Mouse (Mus musculus) telencephalon, adult 2 months (tissue): ENCODE measurements around the gene Fam129a.
"Not testable (repeated sequence)": the region's sequence is repeated elsewhere in the genome, so short reads cannot be mapped to it uniquely, and the experiment has no call there.

ENCODE experiments used
- DNase-seq: peaks from one replicate; pipeline ENCODE4 v3.0.0-alpha.2; 2011; ENCODE audit warnings: low read depth, low spot score

Fam129a gene

DNA sequence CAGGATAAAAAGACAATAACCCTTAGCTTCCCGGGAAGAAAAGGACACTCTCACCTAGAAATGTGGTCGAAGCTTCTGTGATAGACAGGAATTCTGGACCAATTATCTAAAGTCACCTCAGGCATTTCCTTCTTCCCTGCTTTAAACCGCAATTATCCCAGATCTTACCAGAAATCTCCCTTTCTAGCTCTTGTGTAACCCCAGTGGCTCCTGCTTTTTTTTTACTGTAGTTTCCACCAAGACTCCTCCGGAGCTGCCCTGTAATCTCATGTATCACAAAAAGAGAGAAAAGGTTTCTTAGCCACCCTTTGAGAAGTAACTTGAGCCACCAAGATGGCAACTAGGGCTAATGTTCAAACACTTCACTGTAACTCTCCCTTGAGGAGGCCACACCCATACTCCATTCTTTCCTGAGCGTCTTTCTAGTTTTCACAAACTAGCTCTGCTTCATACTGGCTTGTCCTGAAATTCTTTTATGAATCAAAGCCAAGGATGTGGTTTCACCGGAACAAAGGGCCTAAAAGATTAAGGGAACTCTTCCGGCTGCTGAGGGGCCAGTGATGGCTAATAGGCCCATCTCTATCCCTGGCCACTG lies 93.9 kb downstream of the Fam129a start:
- DNase-seq = no peak

GRCm38 (mm10) chr1:151667351-151668074 lies 96.5 kb downstream of the Fam129a start:
- DNase-seq = no peak

GRCm38 (mm10) chr1:151670006-151670591 lies 99.1 kb downstream of the Fam129a start:
- no peak for DNase-seq

- no peak for DNase-seq
Observed at GRCm38 (mm10) chr1:151675684-151676083, 104.7 kb downstream of the Fam129a start.

DNA sequence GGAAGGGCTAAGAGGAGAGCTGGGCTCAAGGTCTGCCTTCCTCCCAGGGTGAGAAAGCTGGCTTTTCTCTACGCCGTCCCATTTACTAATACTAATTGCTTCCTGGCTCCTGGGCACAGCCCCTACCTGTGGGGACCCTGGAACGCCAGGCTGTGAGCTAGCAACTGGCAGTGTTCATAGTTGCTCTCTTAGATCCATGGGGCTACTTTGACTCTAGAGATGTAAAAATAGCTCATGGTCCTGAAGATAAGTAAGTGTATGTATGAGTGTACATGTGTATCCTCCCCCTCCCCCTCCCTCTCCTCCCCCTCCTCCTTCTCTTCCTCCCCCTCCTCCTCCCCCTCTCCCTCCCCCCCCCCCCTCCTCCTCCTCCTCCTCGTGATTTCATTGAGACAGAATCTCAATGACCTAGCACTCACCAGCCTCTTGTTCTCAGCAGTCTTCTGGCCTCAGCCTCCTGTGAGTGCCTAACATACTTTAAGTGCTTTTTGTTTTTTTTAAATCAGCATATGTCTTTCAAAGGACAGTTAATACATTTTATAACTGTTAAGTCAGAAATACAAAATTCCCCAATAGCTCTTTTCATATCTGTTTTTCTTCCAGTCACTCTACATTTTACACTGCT lies 106.3 kb downstream of the Fam129a start:
- no peak for DNase-seq

DNA sequence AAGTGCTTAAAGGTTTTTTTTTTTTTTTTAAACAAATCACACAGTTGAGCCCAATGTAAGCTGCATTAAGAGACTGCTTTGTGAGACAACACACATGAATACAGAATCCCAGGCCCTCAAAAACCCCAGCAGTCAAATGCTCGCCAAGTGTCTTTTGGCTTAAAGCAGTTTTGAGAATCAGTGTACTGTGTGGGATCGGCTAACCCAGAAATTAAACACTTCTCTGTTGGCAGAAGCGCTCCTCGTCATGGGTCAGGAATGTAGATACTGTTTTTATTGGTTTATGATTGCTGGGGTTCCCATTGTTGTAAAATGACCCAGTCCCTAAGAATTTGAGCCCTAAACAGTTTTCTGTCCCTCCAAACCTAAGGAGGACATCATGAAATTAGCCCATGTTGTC lies 107.0 kb downstream of the Fam129a start:
- no peak for DNase-seq

- DNase-seq = no peak
Observed at GRCm38 (mm10) chr1:151679153-151679552, 108.2 kb downstream of the Fam129a start.

DNA sequence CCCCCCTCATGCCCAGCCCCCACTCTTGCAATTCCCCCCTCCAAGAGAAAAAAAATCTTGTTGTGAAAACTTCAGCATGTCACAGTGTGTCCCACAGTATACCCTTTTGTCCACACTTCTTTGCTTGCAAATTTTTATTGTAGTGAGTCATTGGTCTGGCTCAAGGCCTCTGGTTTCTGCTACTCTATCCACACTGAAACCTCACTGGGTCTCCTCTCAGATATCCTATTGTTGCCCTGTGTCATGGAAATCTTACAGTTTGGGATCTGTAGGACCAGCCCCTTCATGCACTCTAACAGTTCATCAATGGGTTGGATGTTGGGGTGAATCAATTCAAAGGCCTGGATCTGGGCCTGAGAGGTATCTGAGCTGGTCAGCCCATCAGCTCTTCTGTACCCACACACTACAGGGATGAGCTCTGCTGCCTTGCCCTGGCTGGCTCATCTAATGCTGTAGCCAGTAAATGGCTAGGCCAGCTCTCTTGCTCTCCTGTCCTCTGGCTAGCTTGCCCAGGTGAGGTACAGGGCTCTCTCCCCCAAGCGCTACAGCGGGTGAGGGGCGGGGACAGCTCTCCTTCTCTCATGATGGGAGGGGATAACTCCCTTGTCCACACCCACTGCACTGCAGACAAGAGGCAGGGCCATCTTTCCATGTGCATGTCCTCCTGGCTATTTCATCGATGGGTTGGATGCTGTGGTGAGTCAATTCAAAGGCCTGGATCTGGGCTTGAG lies 109.1 kb downstream of the Fam129a start:
- DNase-seq = no peak

DNA sequence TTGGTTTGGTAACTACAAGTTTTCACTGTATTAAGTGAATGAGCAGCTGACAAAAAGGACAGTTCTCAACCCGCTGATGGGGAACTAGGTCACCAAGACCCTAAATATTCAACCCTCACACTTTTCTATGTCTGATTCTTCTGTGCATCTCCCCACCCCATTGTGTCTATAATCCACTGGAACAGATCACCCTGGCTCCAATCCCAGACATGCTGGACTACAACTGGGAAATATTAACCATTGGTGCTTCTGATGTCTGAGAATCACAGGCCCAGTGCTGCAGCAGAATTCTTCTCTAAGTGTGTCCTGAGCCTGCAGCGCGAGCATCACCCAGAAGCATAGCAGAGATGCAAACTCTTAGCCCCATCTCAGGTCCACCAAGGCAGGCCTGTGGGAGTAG lies 110.0 kb downstream of the Fam129a start:
- no peak for DNase-seq

- no peak for DNase-seq
Observed at GRCm38 (mm10) chr1:151682896-151683295, 111.9 kb downstream of the Fam129a start.

DNA sequence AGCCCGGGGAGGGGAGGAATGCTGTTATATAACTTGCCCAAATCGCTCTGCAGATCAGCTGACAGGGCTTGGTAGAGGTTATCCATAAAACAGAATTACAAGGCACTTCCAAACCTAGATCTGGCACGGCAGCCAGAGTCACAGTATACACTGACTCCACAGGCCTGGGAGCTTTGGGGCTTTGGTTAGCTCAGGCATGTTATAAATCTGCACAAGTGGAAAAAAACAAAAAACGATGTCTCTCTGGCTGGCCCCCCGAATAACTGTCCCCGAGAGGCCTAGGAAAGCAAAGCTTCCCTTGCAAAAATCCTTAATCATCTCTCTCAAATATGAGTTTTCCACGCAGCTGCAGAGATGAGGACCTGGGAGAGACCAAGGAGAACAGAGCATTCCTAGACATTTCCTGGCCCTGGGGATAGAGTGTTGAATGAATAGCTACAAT lies 113.5 kb downstream of the Fam129a start:
- DNase-seq = no peak

- DNase-seq = no peak
Observed at GRCm38 (mm10) chr1:151684978-151685377, 114.0 kb downstream of the Fam129a start.

GRCm38 (mm10) chr1:151685666-151686309 lies 114.8 kb downstream of the Fam129a start:
- DNase-seq = no peak

DNA sequence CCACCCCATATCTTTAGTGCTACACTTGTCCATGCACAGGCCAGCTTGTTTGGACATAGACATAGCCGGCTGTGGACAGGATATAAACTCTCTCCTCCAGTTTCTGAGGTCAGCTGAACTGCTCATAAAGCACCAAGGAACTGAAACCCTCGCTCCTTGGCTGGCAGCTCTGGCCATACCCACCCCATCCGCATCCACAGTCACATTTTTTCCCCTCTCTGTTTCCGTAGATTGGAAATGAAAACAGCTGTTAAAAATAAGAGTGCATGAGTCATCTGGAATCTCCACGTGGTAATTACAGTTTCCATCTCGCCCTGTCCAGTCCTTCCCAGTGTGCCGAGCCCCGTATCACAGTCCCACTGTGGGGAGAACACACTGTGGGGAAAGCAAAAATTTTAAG lies 115.7 kb downstream of the Fam129a start:
- peak; percentile 12 for DNase-seq

GRCm38 (mm10) chr1:151689032-151689431 lies 118.0 kb downstream of the Fam129a start:
- DNase-seq = no peak

- no peak for DNase-seq
Observed at GRCm38 (mm10) chr1:151689561-151689960, 118.6 kb downstream of the Fam129a start.

- no peak for DNase-seq
Observed at GRCm38 (mm10) chr1:151690061-151690460, 119.1 kb downstream of the Fam129a start.

GRCm38 (mm10) chr1:151690583-151691193 lies 119.7 kb downstream of the Fam129a start:
- no peak for DNase-seq

- not testable (repeated sequence) for DNase-seq
Observed at GRCm38 (mm10) chr1:151692867-151693266, 121.9 kb downstream of the Fam129a start.

DNA sequence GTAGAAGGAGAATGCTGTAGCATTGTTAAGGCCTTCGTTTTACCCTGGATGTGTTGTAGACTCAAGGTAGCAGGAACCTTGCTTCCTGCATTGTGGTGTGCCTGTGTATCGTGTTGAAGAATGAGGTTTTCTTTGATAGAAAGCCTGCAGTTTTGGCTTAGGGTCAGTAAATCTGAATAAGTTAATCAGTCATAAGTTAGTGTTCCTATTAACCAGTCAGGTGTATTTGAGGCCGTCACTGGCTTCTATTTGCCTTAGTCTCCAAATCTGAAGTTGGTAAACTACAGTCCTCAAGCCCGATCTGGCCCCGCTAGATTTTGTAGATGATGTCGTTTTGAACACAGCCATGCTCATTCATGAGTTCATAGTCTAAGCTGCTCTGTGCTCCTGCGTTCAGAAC lies 125.8 kb downstream of the Fam129a start:
- no peak for DNase-seq
